Mouse (Mus musculus): Measurements from ENCODE around the gene Trpm6.

DNA sequence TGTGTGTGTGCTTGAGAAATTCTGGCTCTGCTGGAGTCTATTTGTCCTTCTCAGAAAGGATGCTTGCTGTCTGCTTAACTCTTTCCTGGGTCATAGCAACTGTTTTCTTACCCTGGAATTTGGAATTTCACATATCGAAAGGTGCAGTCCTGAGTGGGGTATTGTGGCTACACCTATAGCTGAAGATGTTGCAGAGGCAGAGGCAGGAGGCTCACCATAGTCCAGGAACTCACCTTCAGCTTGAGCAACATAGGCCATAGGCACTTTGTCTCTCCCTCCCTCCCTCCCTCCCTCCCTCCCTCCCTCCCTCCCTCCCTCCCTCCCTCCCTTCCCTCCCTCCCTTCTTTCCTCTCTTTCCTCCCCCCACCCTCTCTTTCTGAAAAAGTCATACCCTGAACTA is 139.8 kb downstream of the Trpm6 start:
- TF ChIP-seq CTCF (IDR thresholded peaks at IDR 0.05; ENCODE audit: control insufficient read depth, insufficient read depth, insufficient read length) (no peak), MYOG (IDR thresholded peaks at IDR 0.05; ENCODE audit: control insufficient read depth, extremely low read depth, insufficient read length) (no peak), USF1 (IDR thresholded peaks at IDR 0.05; ENCODE audit: low read depth) (no peak)

Measured in C2C12 (cell line).